Mouse (Mus musculus): ENCODE data around the gene Smarca5.

Gene Smarca5

DNA sequence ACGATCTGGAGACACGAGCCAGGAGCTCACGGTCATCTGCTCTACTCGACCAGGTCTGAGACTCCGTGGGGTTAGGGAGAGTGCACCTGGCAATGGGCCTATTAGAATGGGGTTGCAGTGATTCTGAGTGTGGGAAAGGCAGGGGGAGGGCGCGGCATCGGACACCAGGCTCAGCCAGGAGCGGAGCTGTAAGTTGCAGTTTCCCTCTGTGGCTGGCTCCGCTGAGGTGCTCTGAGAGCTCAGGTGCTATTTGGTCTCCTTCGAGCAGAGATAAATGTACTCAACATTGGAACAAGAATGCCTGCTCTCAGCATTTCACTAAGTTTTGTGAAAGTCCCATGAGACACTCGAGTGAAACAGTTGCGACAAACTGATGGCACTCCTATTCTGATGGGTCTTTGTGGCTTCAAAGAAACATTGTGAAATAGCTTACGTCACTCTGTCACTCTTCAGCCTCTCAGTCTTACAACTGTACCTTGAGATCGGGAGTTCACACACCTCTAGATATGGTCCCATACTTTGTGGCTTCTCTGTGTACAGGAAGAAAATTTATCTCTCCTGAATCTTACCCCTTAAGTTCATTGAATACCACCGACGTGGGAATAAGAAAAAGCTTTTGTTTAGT is 69.9 kb downstream of the Smarca5 start:
- DNase-seq (ENCODE audit: low spot score in 2 of 2), result no peak

GRCm38 (mm10) chr8:80663476-80663875 is 75.8 kb downstream of the Smarca5 start:
- DNase-seq (ENCODE audit: low spot score in 2 of 2), result no peak

- no peak for DNase-seq (ENCODE audit: low spot score in 2 of 2)
These were observed 78.2 kb downstream of the Smarca5 start for GRCm38 (mm10) chr8:80661055-80661454.

- no peak for DNase-seq (ENCODE audit: low spot score in 2 of 2)
These were observed 81.7 kb downstream of the Smarca5 start for GRCm38 (mm10) chr8:80657639-80658038.

Measured in frontal cortex, postnatal 10 days (tissue).